ENCODE assay signal across 10 mouse cellular contexts in genomic region chr2:68885766-68886496, GRCm38 (mm10). TPM values are rescaled to one million over a fixed set of nuclear protein-coding genes. Genes with fewer than 3 reads are reported as not detected.
DNase-seq lines count a peak whose midpoint lies in the region; ATAC-seq and TF ChIP-seq lines count a peak whose summit lies in the region.
"Had no signal": no experiment of that assay in that cellular context is flagged by ENCODE, and none has a peak within 500 bp of the region (broad histone marks: within the 10 kb centered on the region; RNA-seq: fewer than 3 reads in every experiment).

No protein-coding gene starts in this region.

- H3K9me3 ChIP-seq in kidney, embryonic 14.5 days (ENCODE audit: control insufficient read depth, low read length) = no peaks in the 10 kb centered on the region
- no peaks in the 10 kb centered on the region for H3K9me3 ChIP-seq in ES-Bruce4 (replicated peaks; ENCODE audit: control insufficient read depth, insufficient read depth, low read length, poor library complexity, severe bottlenecking)
- no peaks in the 10 kb centered on the region for H3K9me3 ChIP-seq in embryonic facial prominence, embryonic 10.5 days
- H3K9me3 ChIP-seq in limb, embryonic 13.5 days = no peaks in the 10 kb centered on the region

- peaks cover 13% of the 10 kb centered on the region for H3K4me1 ChIP-seq in kidney, embryonic 14.5 days (ENCODE audit: control insufficient read depth, insufficient read depth, low read length)
- peaks cover 6% of the 10 kb centered on the region for H3K4me1 ChIP-seq in ES-Bruce4 (ENCODE audit: control insufficient read depth, insufficient read depth, low read length)
- peaks cover 32% of the 10 kb centered on the region for H3K4me1 ChIP-seq in embryonic facial prominence, embryonic 10.5 days
- peaks cover 27% of the 10 kb centered on the region for H3K4me1 ChIP-seq in limb, embryonic 13.5 days

- peak; percentile 60; the same call in 1 of the 2 replicates for ATAC-seq in kidney, embryonic 14.5 days (ENCODE audit: low FRiP score, low TSS enrichment)
- ATAC-seq in limb, embryonic 13.5 days (ENCODE audit: low FRiP score, low read depth) = peak; percentile 69
- ATAC-seq in monocyte, adult 5-6 weeks (replicated peaks; ENCODE audit: insufficient number of reproducible peaks, low FRiP score, low TSS enrichment, poor library complexity, severe bottlenecking) = no peak

- no peak for DNase-seq in kidney, postnatal 36 days
- peak; percentile 71 for DNase-seq in embryonic facial prominence, embryonic 10.5 days (ENCODE audit: low spot score)
- DNase-seq in frontal cortex, postnatal 10 days (ENCODE audit: low spot score in 2 of 2) = no peak
- DNase-seq in cerebellum, adult 8-10 months = no peak

- WGBS in kidney, embryonic 14.5 days = 29% methylated on average over 4 of the region's 4 CpGs
- WGBS in embryonic facial prominence, embryonic 10.5 days = 28% methylated on average over 4 of the region's 4 CpGs
- WGBS in limb, embryonic 13.5 days = 18% methylated on average over 4 of the region's 4 CpGs

- no peak overlapping the region for H3K4me2 ChIP-seq in kidney, embryonic 14.5 days (replicated peaks; ENCODE audit: low read depth, low read length)
- H3K4me2 ChIP-seq in limb, embryonic 13.5 days (replicated peaks) = peak overlapping the region; percentile 25; the same call in 1 of the 2 replicates

- peak; percentile 67; the same call in 1 of the 2 replicates for TF ChIP-seq EP300 in ES-Bruce4 (IDR thresholded peaks at IDR 0.05; ENCODE audit: insufficient read depth, low read depth, low read length)

- no peak for TF ChIP-seq POLR2A in ES-Bruce4 (IDR thresholded peaks at IDR 0.05; ENCODE audit: insufficient read depth, low read length)

- H3K27ac ChIP-seq in kidney, embryonic 14.5 days (ENCODE audit: low read depth, low read length) = no peak overlapping the region
- peak overlapping the region; percentile 72 for H3K27ac ChIP-seq in ES-Bruce4 (ENCODE audit: insufficient read depth, low read length)
- peak overlapping the region; percentile 51 for H3K27ac ChIP-seq in embryonic facial prominence, embryonic 10.5 days (replicated peaks)
- H3K27ac ChIP-seq in limb, embryonic 13.5 days = peak overlapping the region; percentile 28; the same call in 1 of the 2 replicates

- H3K9ac ChIP-seq in kidney, embryonic 14.5 days (ENCODE audit: low read depth, low read length) = no peak overlapping the region
- no peak overlapping the region for H3K9ac ChIP-seq in ES-Bruce4 (ENCODE audit: low read depth, poor library complexity, severe bottlenecking)
- H3K9ac ChIP-seq in limb, embryonic 13.5 days = no peak overlapping the region

- H3K4me3 ChIP-seq in kidney, embryonic 14.5 days (ENCODE audit: low read length) = no peak overlapping the region
- H3K4me3 ChIP-seq in ES-Bruce4 (ENCODE audit: low read depth, low read length) = no peak overlapping the region
- H3K4me3 ChIP-seq in embryonic facial prominence, embryonic 10.5 days = no peak overlapping the region
- H3K4me3 ChIP-seq in limb, embryonic 13.5 days = no peak overlapping the region
- H3K4me3 ChIP-seq: erythroblast, embryonic 14.5 days had no signal

- H3K27me3 ChIP-seq in kidney, embryonic 14.5 days (ENCODE audit: control insufficient read depth, insufficient read depth, low read length) = no peaks in the 10 kb centered on the region
- no peaks in the 10 kb centered on the region for H3K27me3 ChIP-seq in ES-Bruce4 (ENCODE audit: control insufficient read depth, insufficient read depth, low read length, poor library complexity, severe bottlenecking)
- no peaks in the 10 kb centered on the region for H3K27me3 ChIP-seq in embryonic facial prominence, embryonic 10.5 days (replicated peaks; ENCODE audit: low read depth, poor library complexity, severe bottlenecking)
- H3K27me3 ChIP-seq in limb, embryonic 13.5 days = no peaks in the 10 kb centered on the region

- H3K36me3 ChIP-seq in kidney, embryonic 14.5 days (ENCODE audit: control insufficient read depth, insufficient read depth, low read length) = no peaks in the 10 kb centered on the region
- no peaks in the 10 kb centered on the region for H3K36me3 ChIP-seq in ES-Bruce4 (ENCODE audit: control insufficient read depth, insufficient read depth, low read length, poor library complexity, severe bottlenecking)
- H3K36me3 ChIP-seq in embryonic facial prominence, embryonic 10.5 days (replicated peaks) = peaks cover under 1% of the 10 kb centered on the region; the same call in 1 of the 2 replicates
- no peaks in the 10 kb centered on the region for H3K36me3 ChIP-seq in limb, embryonic 13.5 days

- no peak for TF ChIP-seq CTCF in ES-Bruce4 (IDR thresholded peaks at IDR 0.05; ENCODE audit: low read depth, low read length)

RNA-seq across cellular contexts. Expression of gene Cers6, which starts 24.7 kb away (rescaled TPM):
- polyA plus RNA-seq in kidney, embryonic 14.5 days (2014; fragmentation: Nextera tagmentation; extraction: Ambion mirVana) = 34.0 and 46.7 TPM in 2 replicates
- polyA plus RNA-seq in ES-Bruce4 (2011; ENCODE audit: insufficient read depth, insufficient read length, low read depth, missing spikeins) = 17.0 and 17.9 TPM in 2 replicates
- polyA plus RNA-seq in embryonic facial prominence, embryonic 10.5 days (2016; fragmentation: Nextera tagmentation; extraction: Ambion mirVana) = 28.4 and 28.8 TPM in 2 replicates
- 26.1 and 28.3 TPM in 2 replicates for polyA plus RNA-seq in limb, embryonic 13.5 days (2015; fragmentation: Nextera tagmentation; extraction: Ambion mirVana)
- total RNA-seq in monocyte, adult 5-6 weeks (2017) = 42.0 to 93.3 TPM (median 51.2 TPM) in 3 replicates
- total RNA-seq: MEL had no signal
